8 mouse cellular contexts compared by ENCODE assay signal in genomic region chr17:26715271-26715758, GRCm38 (mm10). TPM values are rescaled to one million over a fixed set of nuclear protein-coding genes. Genes with fewer than 3 reads are reported as not detected.
DNase-seq lines count a peak whose midpoint lies in the region; ATAC-seq and TF ChIP-seq lines count a peak whose summit lies in the region.

Gene Crebrf, plus strand, starts transcription at chr17:26715650.

- H3K79me2 ChIP-seq in heart, adult 2 months (replicated peaks; ENCODE audit: control insufficient read depth, insufficient read depth, low read length), result no peaks in the 10 kb centered on the region; the same call in 1 of the 2 replicates

- H3K4me3 ChIP-seq in embryonic facial prominence, embryonic 14.5 days (ENCODE audit: low read depth, low read length), result peak within 1 kb of the TSS; percentile 93
- H3K4me3 ChIP-seq in heart, adult 2 months, result peak within 1 kb of the TSS; percentile 98
- H3K4me3 ChIP-seq in limb, embryonic 13.5 days, result peak within 1 kb of the TSS; percentile 97
- peak within 1 kb of the TSS; percentile 94 for H3K4me3 ChIP-seq in midbrain, embryonic 16.5 days (ENCODE audit: low read depth, low read length)

- H3K27ac ChIP-seq in embryonic facial prominence, embryonic 14.5 days (replicated peaks; ENCODE audit: low read depth, low read length), result peak within 1 kb of the TSS; percentile 69
- H3K27ac ChIP-seq in heart, adult 2 months, result peak within 1 kb of the TSS; percentile 93
- H3K27ac ChIP-seq in limb, embryonic 13.5 days, result peak within 1 kb of the TSS; percentile 65; the same call in 1 of the 2 replicates
- peak within 1 kb of the TSS; percentile 88 for H3K27ac ChIP-seq in midbrain, embryonic 16.5 days (ENCODE audit: low read length)

- peak within 1 kb of the TSS; percentile 77 for H3K9ac ChIP-seq in embryonic facial prominence, embryonic 14.5 days (ENCODE audit: low read depth, low read length)
- peak within 1 kb of the TSS; percentile 89 for H3K9ac ChIP-seq in heart, adult 2 months (ENCODE audit: low read depth, low read length)
- H3K9ac ChIP-seq in limb, embryonic 13.5 days, result peak within 1 kb of the TSS; percentile 83
- H3K9ac ChIP-seq in midbrain, embryonic 16.5 days (ENCODE audit: low read depth, low read length), result peak within 1 kb of the TSS; percentile 78

- H3K4me2 ChIP-seq in embryonic facial prominence, embryonic 14.5 days (ENCODE audit: low read depth, low read length), result peak within 1 kb of the TSS; percentile 66
- peak within 1 kb of the TSS; percentile 74 for H3K4me2 ChIP-seq in limb, embryonic 13.5 days (replicated peaks)
- H3K4me2 ChIP-seq in midbrain, embryonic 16.5 days (ENCODE audit: low read length), result peak within 1 kb of the TSS; percentile 77

- no peaks in the 10 kb centered on the region; the same call in 1 of the 2 replicates for H3K4me1 ChIP-seq in embryonic facial prominence, embryonic 14.5 days (ENCODE audit: control insufficient read depth, insufficient read depth, low read length)
- peaks cover 3% of the 10 kb centered on the region for H3K4me1 ChIP-seq in heart, adult 2 months (ENCODE audit: control insufficient read depth, insufficient read depth, low read length)
- 0 out of 2 replicates have a peak, but pooled peaks cover 4% of the 10 kb centered on the region for H3K4me1 ChIP-seq in limb, embryonic 13.5 days
- H3K4me1 ChIP-seq in midbrain, embryonic 16.5 days (ENCODE audit: control insufficient read depth, insufficient read depth, low read length), result peaks cover 8% of the 10 kb centered on the region

- WGBS in embryonic facial prominence, embryonic 14.5 days, result 0% methylated on average over 28 of the region's 41 CpGs
- WGBS in heart, adult 2 months, result under 1% methylated on average over 41 of the region's 41 CpGs
- WGBS in limb, embryonic 13.5 days, result under 1% methylated on average over 41 of the region's 41 CpGs
- WGBS in midbrain, embryonic 16.5 days, result under 1% methylated on average over 41 of the region's 41 CpGs

- no peaks in the 10 kb centered on the region for H3K27me3 ChIP-seq in embryonic facial prominence, embryonic 14.5 days (replicated peaks; ENCODE audit: control insufficient read depth, insufficient read depth, low read length)
- no peaks in the 10 kb centered on the region for H3K27me3 ChIP-seq in heart, adult 2 months (ENCODE audit: control insufficient read depth, insufficient read depth, low read length)
- H3K27me3 ChIP-seq in limb, embryonic 13.5 days, result peaks cover 2% of the 10 kb centered on the region; the same call in 1 of the 2 replicates
- H3K27me3 ChIP-seq in midbrain, embryonic 16.5 days (ENCODE audit: control insufficient read depth, insufficient read depth, low read depth, low read length), result no peaks in the 10 kb centered on the region

- no peak for TF ChIP-seq EP300 in heart, adult 2 months (IDR thresholded peaks at IDR 0.05; ENCODE audit: insufficient read depth, low read depth, low read length)

- TF ChIP-seq POLR2A in heart, adult 2 months (IDR thresholded peaks at IDR 0.05; ENCODE audit: insufficient read depth, low read depth, low read length), result peak; percentile 86

- no peaks in the 10 kb centered on the region for H3K36me3 ChIP-seq in embryonic facial prominence, embryonic 14.5 days (ENCODE audit: control insufficient read depth, insufficient read depth, low read length)
- peaks cover 3% of the 10 kb centered on the region; the same call in 1 of the 2 replicates for H3K36me3 ChIP-seq in heart, adult 2 months (ENCODE audit: control insufficient read depth, insufficient read depth, low read length)
- no peaks in the 10 kb centered on the region for H3K36me3 ChIP-seq in limb, embryonic 13.5 days
- no peaks in the 10 kb centered on the region for H3K36me3 ChIP-seq in midbrain, embryonic 16.5 days (ENCODE audit: control insufficient read depth, insufficient read depth, low read length)

- peak; percentile 84 for ATAC-seq in embryonic facial prominence, embryonic 14.5 days (ENCODE audit: low read depth)
- ATAC-seq in limb, embryonic 13.5 days (ENCODE audit: low FRiP score, low read depth), result peak; percentile 80
- ATAC-seq in midbrain, embryonic 16.5 days, result peak; percentile 84

- H3K9me3 ChIP-seq in embryonic facial prominence, embryonic 14.5 days (ENCODE audit: control insufficient read depth, low read length), result no peaks in the 10 kb centered on the region
- H3K9me3 ChIP-seq in limb, embryonic 13.5 days, result no peaks in the 10 kb centered on the region
- no peaks in the 10 kb centered on the region for H3K9me3 ChIP-seq in midbrain, embryonic 16.5 days (replicated peaks; ENCODE audit: control insufficient read depth, low read length, poor library complexity, severe bottlenecking)

- no peak for TF ChIP-seq CTCF in heart, adult 2 months (IDR thresholded peaks at IDR 0.05)

- peak; percentile 99 for DNase-seq in 3T3-L1 (ENCODE audit: low read depth, low spot score)
- DNase-seq in adrenal gland, postnatal 4 days (ENCODE audit: low spot score in 2 of 2), result peak; percentile 95 to 97
- peak; percentile 99 for DNase-seq in embryonic facial prominence, embryonic 14.5 days (ENCODE audit: low spot score)
- DNase-seq in heart, adult 2 months, result peak; percentile 98 to 99
- DNase-seq in kidney, adult 8-10 months, result peak; percentile 98 to 99
- peak; percentile 95 to 99 for DNase-seq in spleen, postnatal 10 days (ENCODE audit: low spot score in 2 of 2)

- intact Hi-C loops in heart, adult 2 months (cut with DNase I), result loop anchor here (2.0 to 5.0 kb wide), 2 partner anchors 55 to 217 kb away; partner anchors contain the start of gene Phf1

RNA-seq across cellular contexts. Expression of gene Crebrf, which starts in this region (rescaled TPM):
- total RNA-seq in adrenal gland, postnatal 4 days (2021), result 10 to 100 TPM; 47.5 to 51.9 TPM
- 4.2 and 5.1 TPM in 2 replicates for polyA plus RNA-seq in embryonic facial prominence, embryonic 14.5 days (2014; fragmentation: Nextera tagmentation; extraction: Ambion mirVana)
- total RNA-seq in heart, adult 2 months (2021), result 10 to 100 TPM; 63.5 to 72.9 TPM
- polyA plus RNA-seq in heart, adult 2 months (2012; rRNA removed), result 6.1 and 10.7 TPM in 2 replicates
- polyA plus RNA-seq in limb, embryonic 13.5 days (2015; fragmentation: Nextera tagmentation; extraction: Ambion mirVana), result 5.6 and 8.3 TPM in 2 replicates
- polyA plus RNA-seq in midbrain, embryonic 16.5 days (2015; fragmentation: Nextera tagmentation; extraction: Ambion mirVana), result 9.7 and 11.0 TPM in 2 replicates

Comparison
In these comparisons a context has a peak if more than half of its experiments do, and no peak if none do; other contexts are left out.
1. Peak in every context shown above with its lines: DNase-seq, ATAC-seq, H3K4me3 ChIP-seq and H3K27ac ChIP-seq.